Mouse (Mus musculus): ENCODE results near the gene Tbc1d10c. TPM values are rescaled to one million over a fixed set of nuclear protein-coding genes. Genes with fewer than 3 reads are reported as not detected.
A peak's percentile ranks its signal among the peaks of the same experiment; 100 is the strongest.

Gene Tbc1d10c
- polyA plus RNA-seq, 1 experiment, result 24.2 TPM

- H3K4me3 ChIP-seq (replicated peaks; ENCODE audit: extremely low read depth, low read depth, low read length), result no peak overlapping the region
- DNase-seq, result no peak
- WGBS, result 38% methylated on average over 3 of the region's 3 CpGs
- TF ChIP-seq CTCF (IDR thresholded peaks at IDR 0.05; ENCODE audit: insufficient read depth, low read length) (no peak), POLR2A (IDR thresholded peaks at IDR 0.05; ENCODE audit: borderline replicate concordance, extremely low read depth, low read depth, low read length) (no peak)
- H3K4me1 ChIP-seq (ENCODE audit: control insufficient read depth, insufficient read depth, low read length), result peaks cover 30% of the 10 kb centered on the region
Measured at GRCm38 (mm10) chr19:4217855-4218254, 26.8 kb upstream of the Tbc1d10c start.

- TF ChIP-seq POLR2A (IDR thresholded peaks at IDR 0.05; ENCODE audit: borderline replicate concordance, extremely low read depth, low read depth, low read length) (no peak), CTCF (IDR thresholded peaks at IDR 0.05; ENCODE audit: insufficient read depth, low read length) (no peak)
- DNase-seq, result no peak
- Histone ChIP-seq H3K4me1 (ENCODE audit: control insufficient read depth, insufficient read depth, low read length) (peaks cover 29% of the 10 kb centered on the region), H3K4me3 (replicated peaks; ENCODE audit: extremely low read depth, low read depth, low read length) (no peak overlapping the region)
- WGBS, result 31% methylated on average over 5 of the region's 5 CpGs
Measured at GRCm38 (mm10) chr19:4217140-4217539, 26.1 kb upstream of the Tbc1d10c start.

- peak overlapping the region; percentile 15 for H3K4me3 ChIP-seq (replicated peaks; ENCODE audit: extremely low read depth, low read depth, low read length)
- peaks cover 27% of the 10 kb centered on the region for H3K4me1 ChIP-seq (ENCODE audit: control insufficient read depth, insufficient read depth, low read length)
- WGBS, result 17% methylated on average over 14 of the region's 14 CpGs
- peak; percentile 34; the same call in 1 of the 2 replicates for TF ChIP-seq CTCF (IDR thresholded peaks at IDR 0.05; ENCODE audit: insufficient read depth, low read length)
- peak; percentile 8; the same call in 1 of the 2 replicates for TF ChIP-seq POLR2A (IDR thresholded peaks at IDR 0.05; ENCODE audit: borderline replicate concordance, extremely low read depth, low read depth, low read length)
- no peak for DNase-seq
Measured at GRCm38 (mm10) chr19:4216041-4216685, 25.1 kb upstream of the Tbc1d10c start.

GRCm38 (mm10) chr19:4215451-4215840, 24.4 kb upstream of the Tbc1d10c start:
- Histone ChIP-seq H3K4me3 (replicated peaks; ENCODE audit: extremely low read depth, low read depth, low read length) (peak overlapping the region; percentile 63), H3K4me1 (ENCODE audit: control insufficient read depth, insufficient read depth, low read length) (peaks cover 25% of the 10 kb centered on the region)
- DNase-seq, result no peak
- WGBS, result 5% methylated on average over 19 of the region's 21 CpGs
- TF ChIP-seq POLR2A (IDR thresholded peaks at IDR 0.05; ENCODE audit: borderline replicate concordance, extremely low read depth, low read depth, low read length) (no peak; the same call in 1 of the 2 replicates), CTCF (IDR thresholded peaks at IDR 0.05; ENCODE audit: insufficient read depth, low read length) (no peak)

- no peak for DNase-seq
- under 1% methylated on average over 71 of the region's 81 CpGs for WGBS
Measured at GRCm38 (mm10) chr19:4214771-4215450, 23.8 kb upstream of the Tbc1d10c start.

GRCm38 (mm10) chr19:4214071-4214770, 23.1 kb upstream of the Tbc1d10c start, which contains the start of the genes Clcf1 and AC109138.7:
Gene Clcf1 (plus strand): TSS chr19:4214238.
Gene AC109138.7 (plus strand): TSS chr19:4214357.
- peak; percentile 72 for DNase-seq
- no peak for TF ChIP-seq CTCF (IDR thresholded peaks at IDR 0.05; ENCODE audit: insufficient read depth, low read length)
- 0 out of 2 replicates have a peak, but pooled peaks have one; percentile 14 for TF ChIP-seq POLR2A (IDR thresholded peaks at IDR 0.05; ENCODE audit: borderline replicate concordance, extremely low read depth, low read depth, low read length)
- H3K4me3 ChIP-seq (replicated peaks; ENCODE audit: extremely low read depth, low read depth, low read length), result peak within 1 kb of the TSS; percentile 63
- H3K4me1 ChIP-seq (ENCODE audit: control insufficient read depth, insufficient read depth, low read length), result peaks cover 19% of the 10 kb centered on the region
- under 1% methylated on average over 49 of the region's 49 CpGs for WGBS

More at GRCm38 (mm10) chr19:4214771-4215450, 23.8 kb upstream of the Tbc1d10c start:
- Histone ChIP-seq H3K4me1 (ENCODE audit: control insufficient read depth, insufficient read depth, low read length) (peaks cover 19% of the 10 kb centered on the region), H3K4me3 (replicated peaks; ENCODE audit: extremely low read depth, low read depth, low read length) (peak overlapping the region; percentile 63)
- TF ChIP-seq POLR2A (IDR thresholded peaks at IDR 0.05; ENCODE audit: borderline replicate concordance, extremely low read depth, low read depth, low read length) (no peak), CTCF (IDR thresholded peaks at IDR 0.05; ENCODE audit: insufficient read depth, low read length) (no peak)

GRCm38 (mm10) chr19:4213524-4213974, 22.5 kb upstream of the Tbc1d10c start:
- peak overlapping the region; percentile 63 for H3K4me3 ChIP-seq (replicated peaks; ENCODE audit: extremely low read depth, low read depth, low read length)
- peaks cover 19% of the 10 kb centered on the region for H3K4me1 ChIP-seq (ENCODE audit: control insufficient read depth, insufficient read depth, low read length)
- no peak for DNase-seq
- TF ChIP-seq CTCF (IDR thresholded peaks at IDR 0.05; ENCODE audit: insufficient read depth, low read length) (no peak), POLR2A (IDR thresholded peaks at IDR 0.05; ENCODE audit: borderline replicate concordance, extremely low read depth, low read depth, low read length) (no peak; the same call in 1 of the 2 replicates)
- 11% methylated on average over 9 of the region's 9 CpGs for WGBS

- 85% methylated on average over 4 of the region's 4 CpGs for WGBS
- DNase-seq, result no peak
- H3K4me1 ChIP-seq (ENCODE audit: control insufficient read depth, insufficient read depth, low read length), result peaks cover 18% of the 10 kb centered on the region
- H3K4me3 ChIP-seq (replicated peaks; ENCODE audit: extremely low read depth, low read depth, low read length), result no peak overlapping the region
- TF ChIP-seq POLR2A (IDR thresholded peaks at IDR 0.05; ENCODE audit: borderline replicate concordance, extremely low read depth, low read depth, low read length) (no peak), CTCF (IDR thresholded peaks at IDR 0.05; ENCODE audit: insufficient read depth, low read length) (no peak)
Measured at GRCm38 (mm10) chr19:4211891-4212588, 21.0 kb upstream of the Tbc1d10c start.

All from lung, adult 2 months (tissue).